ENCODE assay signal across 23 mouse cellular contexts in the genomic region with DNA sequence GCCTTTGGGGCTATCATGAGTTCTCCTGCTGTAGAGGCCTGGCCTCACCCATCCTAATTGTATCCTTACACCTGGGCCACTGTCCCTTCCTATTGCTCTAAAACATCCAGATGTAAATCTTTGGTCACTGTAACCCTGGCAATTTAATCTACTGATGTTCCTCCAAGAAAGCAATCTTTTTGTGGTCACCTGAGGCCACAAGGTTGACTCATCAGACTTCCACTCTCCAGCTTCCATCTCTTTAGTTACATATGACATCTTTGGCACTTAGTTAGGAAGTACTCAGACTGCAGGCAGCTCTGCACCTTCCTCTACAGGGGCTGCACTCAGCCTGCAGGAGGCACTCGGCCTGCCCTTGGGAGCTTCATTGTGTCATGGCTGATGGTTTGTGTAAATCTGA.
"Had no signal": no experiment of that assay in that cellular context is flagged by ENCODE, and none has a peak within 500 bp of the region (broad histone marks: within the 10 kb centered on the region; RNA-seq: fewer than 3 reads in every experiment).

No protein-coding gene starts in this region.

- H3K9me3 ChIP-seq: kidney, embryonic 15.5 days; limb, embryonic 12.5 days; limb, embryonic 15.5 days; midbrain, embryonic 12.5 days; midbrain, embryonic 15.5 days; neural tube, embryonic 12.5 days; neural tube, embryonic 15.5 days had no signal

- H3K4me2 ChIP-seq: kidney, embryonic 15.5 days; limb, embryonic 12.5 days; limb, embryonic 15.5 days; liver, embryonic 11.5 days; lung, embryonic 14.5 days; midbrain, embryonic 12.5 days; midbrain, embryonic 15.5 days; neural tube, embryonic 12.5 days; neural tube, embryonic 15.5 days had no signal

- H3K9ac ChIP-seq: kidney, embryonic 15.5 days; limb, embryonic 12.5 days; limb, embryonic 15.5 days; liver, embryonic 14.5 days; liver, postnatal 0 days; lung, embryonic 14.5 days; midbrain, embryonic 12.5 days; midbrain, embryonic 15.5 days; neural tube, embryonic 12.5 days; neural tube, embryonic 15.5 days had no signal

- ATAC-seq: liver, postnatal 0 days had no signal

- H3K27ac ChIP-seq: kidney, embryonic 15.5 days; limb, embryonic 12.5 days; liver, embryonic 14.5 days; midbrain, embryonic 12.5 days; midbrain, embryonic 15.5 days; neural tube, embryonic 12.5 days; neural tube, embryonic 15.5 days; stomach, postnatal 0 days had no signal

- H3K36me3 ChIP-seq: limb, embryonic 12.5 days had no signal

- H3K4me3 ChIP-seq: kidney, embryonic 15.5 days; limb, embryonic 12.5 days; limb, embryonic 15.5 days; midbrain, embryonic 12.5 days; midbrain, embryonic 15.5 days; neural tube, embryonic 12.5 days; neural tube, embryonic 15.5 days had no signal

- DNase-seq: kidney, adult 8-10 months; kidney, postnatal 10 days; kidney, postnatal 36 days; left cerebral cortex, postnatal 4 days; liver, postnatal 0 days; lung, embryonic 14.5 days; lung, postnatal 14 days; lung, postnatal 4 days; right cerebral cortex, adult 18-20 months; right cerebral cortex, postnatal 14 days; right cerebral cortex, postnatal 4 days; thymus, adult 2 months; thymus, postnatal 25 days had no signal

- H3K4me1 ChIP-seq: kidney, embryonic 15.5 days; limb, embryonic 12.5 days had no signal

- H3K27me3 ChIP-seq: kidney, embryonic 15.5 days; limb, embryonic 12.5 days; limb, embryonic 15.5 days; midbrain, embryonic 12.5 days; midbrain, embryonic 15.5 days; neural tube, embryonic 12.5 days; neural tube, embryonic 15.5 days had no signal
